Mouse (Mus musculus) heart, adult 2 months (tissue): Measurements from ENCODE around the gene Map4k2. TPM values are rescaled to one million over a fixed set of nuclear protein-coding genes. Genes with fewer than 3 reads are reported as not detected.

Source experiments
- DNase-seq, 2 experiments: peaks; one replicate each; pipeline ENCODE4 v3.0.0; 2021
- H3K27ac ChIP-seq: fragments of 200-600 bp; 2 replicates; pipeline ENCODE4 v1.8.1; 2022
- H3K27me3 ChIP-seq: fragments of 200-500 bp; 2 replicates; pipeline ENCODE4 v1.6.1; 2012; ENCODE audit warnings: mild to moderate bottlenecking, low read length, inconsistent platforms, mixed read lengths; ENCODE audit not compliant: control insufficient read depth, insufficient read depth
- H3K36me3 ChIP-seq: fragments of 200-500 bp; 2 replicates; pipeline ENCODE4 v1.6.1; 2012; ENCODE audit warnings: low read length, inconsistent platforms; ENCODE audit not compliant: control insufficient read depth, insufficient read depth
- H3K4me1 ChIP-seq: fragments of 200-500 bp; 2 replicates; pipeline ENCODE4 v1.6.1; 2011; ENCODE audit warnings: low read length; ENCODE audit not compliant: control insufficient read depth, insufficient read depth
- H3K4me3 ChIP-seq: fragments of 200-600 bp; 2 replicates; pipeline ENCODE4 v1.8.1; 2022
- H3K79me2 ChIP-seq: fragments of 200-500 bp; replicated peaks from 2 replicates; pipeline ENCODE4 v1.6.1; 2012; ENCODE audit warnings: mild to moderate bottlenecking, inconsistent platforms, low read length, moderate library complexity, mixed read lengths; ENCODE audit not compliant: control insufficient read depth, insufficient read depth
- H3K9ac ChIP-seq: fragments of 200-500 bp; 2 replicates; pipeline ENCODE4 v1.6.1; 2012; ENCODE audit warnings: low read depth, mild to moderate bottlenecking, control low read depth, inconsistent platforms, low read length, mixed read lengths
- CTCF ChIP-seq: fragments of 200-600 bp; IDR thresholded peaks from 2 replicates; pipeline ENCODE4 v1.8.1; 2022; ENCODE audit warnings: antibody characterized with exemption, mild to moderate bottlenecking, moderate library complexity
- EP300 ChIP-seq: fragments of 200-500 bp; IDR thresholded peaks from 2 replicates; pipeline ENCODE4 v1.6.1; 2011; ENCODE audit warnings: low read depth, low read length, control low read depth; ENCODE audit not compliant: insufficient read depth
- POLR2A ChIP-seq: fragments of 200-500 bp; IDR thresholded peaks from 2 replicates; pipeline ENCODE4 v1.6.1; 2011; ENCODE audit warnings: mild to moderate bottlenecking, low read depth, low read length, control low read depth; ENCODE audit not compliant: insufficient read depth
- WGBS: fragments of 180-500 bp; shearing (Covaris S2); methylation state at CpG from one replicate; pipeline ENCODE4 v1.1.7; 2018; 5-methylcytosine and 5-hydroxymethylcytosine counted together
- intact Hi-C: fragments of 180-260 bp; cut with DNase I; formaldehyde crosslinking; loops from one replicate; pipeline ENCODE4 v1.15.1; 2025
- long read RNA-seq: library from polyadenylated mRNA; stranded (forward); transcript quantifications from one replicate; pipeline ENCODE4 v2.0.0, GENCODE M21; 2021
- polyA plus RNA-seq: library from polyadenylated mRNA; depleted of rRNA; stranded (reverse); fragments of >200 nt; gene quantifications from 2 replicates; pipeline ENCODE4 v1.2.3, GENCODE M21; 2012; rRNA removed
- total RNA-seq, 2 experiments: library from RNA; stranded (reverse); gene quantifications; 2 replicates each; pipeline ENCODE4 v1.2.3; 2021

The Map4k2 gene
- total RNA-seq (10 to 100 TPM; 36.1 to 38.4 TPM), polyA plus RNA-seq (88.9 and 107 TPM in 2 replicates)
- long read RNA-seq, full-length matches to known transcripts, result 3 of 7 reads
- long read RNA-seq, partial matches to known transcripts, result 0 of 7 reads
- long read RNA-seq, other reads (novel, unspliced or antisense), result 4 of 7 reads

DNA sequence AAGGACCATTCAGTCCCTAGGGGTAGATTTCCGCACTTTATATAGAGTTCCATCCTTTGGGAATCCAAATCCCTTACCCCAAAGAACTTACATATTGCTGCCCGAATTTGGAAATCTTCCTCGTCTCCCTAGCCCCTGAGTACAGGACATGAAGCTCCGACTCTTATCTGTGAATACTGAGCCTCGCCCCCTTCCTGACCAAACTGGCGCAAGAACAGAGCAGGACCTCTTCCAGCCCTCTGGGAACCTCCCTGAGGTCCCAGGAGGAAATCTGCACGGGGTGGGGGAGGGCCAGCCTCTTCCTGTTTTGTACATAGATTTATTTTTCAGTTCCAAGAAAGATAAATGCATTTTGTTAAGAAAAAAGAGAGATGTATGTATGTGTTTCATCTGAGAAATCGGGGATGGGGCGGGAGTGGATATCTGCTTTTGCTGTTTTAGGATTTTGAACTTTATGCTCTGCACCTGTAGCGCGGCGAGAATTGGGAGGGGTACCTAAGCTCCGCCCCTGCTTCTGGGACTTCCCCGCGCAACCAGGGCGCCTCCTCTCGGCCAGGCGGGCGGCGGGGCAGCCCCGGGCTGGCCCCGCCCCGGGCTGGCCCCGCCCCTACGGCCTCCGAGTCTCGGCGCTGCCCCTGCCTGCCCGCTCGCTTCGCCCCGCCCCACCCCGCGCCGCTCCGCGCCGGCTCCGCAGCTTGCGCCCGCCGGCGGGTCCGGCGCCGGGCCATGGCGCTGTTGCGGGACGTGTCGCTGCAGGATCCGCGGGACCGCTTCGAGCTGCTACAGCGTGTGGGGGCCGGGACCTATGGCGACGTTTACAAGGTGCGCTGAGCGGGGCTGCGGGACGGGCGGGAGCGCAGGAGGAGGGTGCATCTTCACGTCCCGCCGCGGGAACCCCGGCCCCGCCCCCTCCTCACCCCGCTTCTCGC is at the start of gene Map4k2:
Map4k2 (plus strand) TSS at position 612 of the 929 bp plus-strand sequence.
- 3% methylated on average over 70 of the region's 72 CpGs for WGBS
- H3K27me3 ChIP-seq, result no peaks in the 10 kb centered on the region
- peak within 1 kb of the TSS; percentile 90 for H3K4me3 ChIP-seq
- peak within 1 kb of the TSS; percentile 73 for H3K9ac ChIP-seq
- peak; percentile 43 for TF ChIP-seq CTCF
- TF ChIP-seq EP300, result peak; percentile 78
- TF ChIP-seq POLR2A, result peak; percentile 69
- peak within 1 kb of the TSS; percentile 97 for H3K27ac ChIP-seq
- H3K79me2 ChIP-seq, result no peaks in the 10 kb centered on the region
- intact Hi-C loops, result no loop called here
- H3K36me3 ChIP-seq, result no peaks in the 10 kb centered on the region
- peak; percentile 92 to 93 for DNase-seq
- H3K4me1 ChIP-seq, result peaks cover 8% of the 10 kb centered on the region

DNA sequence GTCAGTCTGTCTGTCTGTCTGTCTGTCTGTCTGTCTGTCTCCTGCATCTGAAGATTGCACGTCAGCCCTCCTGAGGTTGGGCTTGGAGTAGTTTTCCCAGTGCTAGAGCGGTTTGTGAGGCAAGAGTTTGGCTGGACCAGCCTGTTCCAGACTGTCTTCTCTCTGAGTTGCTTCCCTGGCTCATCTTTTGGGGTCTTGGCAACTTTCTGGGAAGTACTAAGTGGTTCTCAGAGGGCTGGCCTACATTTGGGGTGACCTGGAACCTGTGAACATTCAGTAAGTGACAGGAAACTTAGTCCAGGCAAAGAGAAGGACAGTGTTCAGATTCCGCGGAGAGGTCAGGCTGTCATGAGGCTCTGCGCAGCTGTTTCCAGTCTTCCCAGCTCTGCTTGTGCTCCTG is 48.7 kb upstream of the Map4k2 start:
- H3K27ac ChIP-seq, result peak overlapping the region; percentile 87
- no peaks in the 10 kb centered on the region for H3K27me3 ChIP-seq
- TF ChIP-seq POLR2A (no peak), EP300 (0 out of 2 replicates have a peak, but pooled peaks have one; percentile 7)
- WGBS, result 60% methylated on average over 5 of the region's 5 CpGs
- H3K36me3 ChIP-seq, result peaks cover 54% of the 10 kb centered on the region
- intact Hi-C loops, result no loop called here
- peaks cover 11% of the 10 kb centered on the region for H3K79me2 ChIP-seq
- H3K4me3 ChIP-seq, result no peak overlapping the region
- peak in 1 of 2 experiments; percentile 37 for DNase-seq
- H3K4me1 ChIP-seq, result peaks cover 59% of the 10 kb centered on the region
- H3K9ac ChIP-seq, result peak overlapping the region; percentile 39; the same call in 1 of the 2 replicates

- TF ChIP-seq EP300 (no peak), CTCF (no peak), POLR2A (no peak)
- H3K27ac ChIP-seq, result no peak overlapping the region; the same call in 1 of the 2 replicates
- peaks cover 61% of the 10 kb centered on the region for H3K4me1 ChIP-seq
- DNase-seq, result peak in 1 of 2 experiments; percentile 21
- no peak overlapping the region for H3K9ac ChIP-seq
- peaks cover 11% of the 10 kb centered on the region for H3K79me2 ChIP-seq
- H3K4me3 ChIP-seq, result no peak overlapping the region
- intact Hi-C loops, result no loop called here
- H3K36me3 ChIP-seq, result peaks cover 57% of the 10 kb centered on the region
- WGBS, result 73% methylated on average over 17 of the region's 17 CpGs
- no peaks in the 10 kb centered on the region for H3K27me3 ChIP-seq
These were observed 46.6 kb upstream of the Map4k2 start for GRCm38 (mm10) chr19:6294301-6294700.

GRCm38 (mm10) chr19:6296551-6297210 is 44.3 kb upstream of the Map4k2 start:
- Histone ChIP-seq H3K9ac (no peak overlapping the region), H3K27me3 (no peaks in the 10 kb centered on the region), H3K79me2 (no peaks in the 10 kb centered on the region; the same call in none of the 2 replicates), H3K4me1 (peaks cover 61% of the 10 kb centered on the region), H3K36me3 (peaks cover 52% of the 10 kb centered on the region), H3K27ac (peak overlapping the region; percentile 97), H3K4me3 (no peak overlapping the region)
- no peak for DNase-seq
- no peak for TF ChIP-seq POLR2A
- no peak for TF ChIP-seq EP300
- no peak for TF ChIP-seq CTCF
- WGBS, result 57% methylated on average over 5 of the region's 5 CpGs
- intact Hi-C loops, result no loop called here

DNA sequence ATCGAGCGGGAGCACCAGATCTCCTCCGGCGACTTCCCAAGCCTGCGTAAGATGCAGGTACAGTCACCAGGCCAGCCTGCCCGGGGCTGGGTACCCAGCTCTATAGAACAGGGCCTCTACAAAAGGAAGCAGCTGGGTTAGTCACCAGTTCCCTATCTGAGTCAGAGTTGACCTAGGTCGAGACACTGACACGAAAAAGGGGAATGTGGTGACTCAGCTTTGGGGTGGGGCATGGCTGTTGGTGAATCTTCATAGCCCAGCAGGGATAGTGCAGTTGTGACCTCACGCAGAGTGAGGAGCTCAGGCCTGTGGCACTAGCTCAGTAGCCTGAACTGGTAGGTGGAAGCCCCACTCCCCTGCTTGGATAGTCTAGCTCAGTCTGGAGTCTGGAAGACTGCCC is 43.3 kb upstream of the Map4k2 start:
- Histone ChIP-seq H3K79me2 (no peaks in the 10 kb centered on the region; the same call in none of the 2 replicates), H3K4me3 (no peak overlapping the region), H3K27ac (peak overlapping the region; percentile 97), H3K27me3 (no peaks in the 10 kb centered on the region), H3K9ac (no peak overlapping the region), H3K4me1 (peaks cover 55% of the 10 kb centered on the region), H3K36me3 (peaks cover 52% of the 10 kb centered on the region)
- DNase-seq, result peak; percentile 61 to 79
- WGBS, result 62% methylated on average over 9 of the region's 9 CpGs
- peak; percentile 27; the same call in 1 of the 2 replicates for TF ChIP-seq EP300
- no peak for TF ChIP-seq POLR2A
- no peak for TF ChIP-seq CTCF
- intact Hi-C loops, result no loop called here
